Mouse (Mus musculus): ENCODE results near the gene Jund. TPM values are rescaled to one million over a fixed set of nuclear protein-coding genes. Genes with fewer than 3 reads are reported as not detected.

Jund gene
- polyA plus RNA-seq, 1 experiment from 2014 or later, result 19.6 TPM

DNA sequence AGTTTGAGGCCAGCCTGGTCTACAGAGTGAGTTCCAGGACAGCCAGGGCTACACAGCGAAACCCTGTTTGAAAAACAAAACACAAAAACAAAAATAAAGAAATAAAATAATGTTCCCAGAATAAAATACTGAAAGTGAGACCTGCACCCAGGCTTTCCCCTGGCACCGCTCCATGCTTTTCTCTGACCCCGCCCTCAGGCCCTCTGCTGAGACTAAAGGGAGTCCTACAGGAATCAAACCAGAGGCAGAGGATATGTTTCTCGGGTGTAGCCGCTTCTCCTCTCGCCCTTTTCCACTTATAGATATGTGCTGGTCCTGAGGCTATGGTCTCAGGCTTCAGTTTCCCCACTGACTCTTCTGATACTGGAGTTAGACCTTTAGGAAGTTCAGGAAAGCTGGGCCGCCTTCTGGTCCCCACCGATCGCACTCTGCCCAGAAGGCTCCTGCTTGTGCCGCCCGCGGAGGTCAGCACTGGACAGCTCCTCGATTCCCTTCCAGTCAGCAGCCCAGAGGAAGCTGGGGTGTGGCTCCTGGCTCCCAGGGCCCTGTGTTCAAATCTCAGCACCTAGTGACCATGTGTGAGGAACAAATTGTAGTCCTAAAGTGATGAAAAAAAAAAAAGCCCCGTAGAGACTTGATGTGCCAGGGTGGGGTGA lies 27.2 kb downstream of the Jund start:
- DNase-seq (peak; percentile 60), ATAC-seq (no peak)
- H3K27me3 ChIP-seq (ENCODE audit: insufficient read depth, low read length), result peaks cover 16% of the 10 kb centered on the region; the same call in 1 of the 2 replicates
- no peak overlapping the region for H3K9ac ChIP-seq (replicated peaks)
- 26% methylated on average over 14 of the region's 14 CpGs for WGBS (ENCODE audit: insufficient replicate concordance)
- no peaks in the 10 kb centered on the region for H3K36me3 ChIP-seq (replicated peaks; ENCODE audit: insufficient read depth, low read length)
- H3K27ac ChIP-seq (ENCODE audit: low read depth), result no peak overlapping the region
- peaks cover 11% of the 10 kb centered on the region for H3K4me1 ChIP-seq (ENCODE audit: insufficient read depth)
- H3K9me3 ChIP-seq (ENCODE audit: low read length), result no peaks in the 10 kb centered on the region
- no peak overlapping the region for H3K4me2 ChIP-seq (ENCODE audit: low read depth, low read length)
- no peak overlapping the region for H3K4me3 ChIP-seq (ENCODE audit: low read depth, low read length)
- TF ChIP-seq CTCF (IDR thresholded peaks at IDR 0.05; ENCODE audit: low read depth), result no peak
- TF ChIP-seq EP300 (IDR thresholded peaks at IDR 0.05; ENCODE audit: low read depth), result no peak

DNA sequence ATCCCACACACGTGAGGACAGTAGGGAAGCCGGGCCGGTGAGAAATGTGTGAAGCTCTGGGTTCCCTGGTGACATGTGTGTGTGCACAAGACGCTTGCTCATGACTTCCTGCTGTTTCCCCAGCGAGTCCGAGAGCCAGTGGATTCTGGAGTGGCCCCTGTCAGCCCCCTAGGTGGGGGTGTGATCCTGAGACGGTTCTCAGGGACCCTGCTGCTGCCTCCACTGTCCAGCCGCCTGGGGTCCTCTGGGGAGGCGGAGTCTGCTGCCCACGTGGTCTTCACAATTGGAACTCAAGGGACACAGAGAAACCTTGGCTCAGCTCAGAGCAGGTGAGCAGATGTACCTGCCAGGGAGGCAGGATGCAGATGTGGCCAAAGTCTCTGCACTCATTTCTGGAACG lies 28.0 kb downstream of the Jund start:
- ATAC-seq, result no peak
- Histone ChIP-seq H3K4me1 (ENCODE audit: insufficient read depth) (peaks cover 9% of the 10 kb centered on the region), H3K36me3 (replicated peaks; ENCODE audit: insufficient read depth, low read length) (no peaks in the 10 kb centered on the region), H3K4me2 (ENCODE audit: low read depth, low read length) (no peak overlapping the region), H3K27me3 (ENCODE audit: insufficient read depth, low read length) (peaks cover 16% of the 10 kb centered on the region; the same call in 1 of the 2 replicates), H3K27ac (ENCODE audit: low read depth) (no peak overlapping the region), H3K4me3 (ENCODE audit: low read depth, low read length) (no peak overlapping the region), H3K9me3 (ENCODE audit: low read length) (no peaks in the 10 kb centered on the region), H3K9ac (replicated peaks) (no peak overlapping the region)
- TF ChIP-seq CTCF (IDR thresholded peaks at IDR 0.05; ENCODE audit: low read depth) (no peak), EP300 (IDR thresholded peaks at IDR 0.05; ENCODE audit: low read depth) (no peak)
- WGBS (ENCODE audit: insufficient replicate concordance), result 45% methylated on average over 11 of the region's 11 CpGs
- no peak for DNase-seq

DNA sequence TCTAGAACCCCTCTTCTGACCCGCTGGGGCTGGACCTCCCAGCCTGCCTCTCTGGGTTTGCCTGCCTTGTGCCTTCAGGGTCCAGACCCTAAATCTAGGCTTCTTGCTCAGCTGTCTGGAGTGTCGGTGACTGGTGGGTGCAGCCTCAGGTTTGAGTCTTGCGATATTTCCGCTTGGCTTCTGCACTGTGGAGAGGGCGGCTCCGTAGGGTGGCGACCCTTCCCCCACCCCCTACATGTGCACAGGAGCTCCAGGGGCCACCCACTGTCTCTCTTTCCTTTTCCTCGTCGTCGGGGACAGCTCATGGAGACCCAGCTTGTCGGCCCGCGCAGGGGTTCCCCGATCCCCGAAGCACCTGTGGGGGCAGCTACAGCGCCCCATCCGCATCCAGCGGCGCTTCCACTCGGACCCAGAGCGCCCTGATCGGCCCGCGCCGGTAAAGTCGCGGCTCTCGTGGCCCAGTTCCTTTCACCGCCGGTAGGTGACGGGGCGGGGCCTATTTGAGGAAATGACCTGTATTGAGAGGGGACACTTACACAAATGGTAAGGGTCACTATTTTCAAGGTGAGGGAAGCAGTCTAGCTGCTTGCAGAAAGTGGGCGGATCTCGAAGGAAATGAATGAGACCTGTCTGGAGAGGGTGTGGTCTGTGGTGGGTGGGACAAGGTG lies 31.2 kb downstream of the Jund start:
- Histone ChIP-seq H3K9ac (replicated peaks) (0 out of 2 replicates have a peak overlapping the region, but pooled peaks have one; percentile 46), H3K4me1 (ENCODE audit: insufficient read depth) (peaks cover 7% of the 10 kb centered on the region), H3K36me3 (replicated peaks; ENCODE audit: insufficient read depth, low read length) (no peaks in the 10 kb centered on the region), H3K4me3 (ENCODE audit: low read depth, low read length) (peak overlapping the region; percentile 39), H3K27ac (ENCODE audit: low read depth) (no peak overlapping the region), H3K4me2 (ENCODE audit: low read depth, low read length) (peak overlapping the region; percentile 65), H3K27me3 (ENCODE audit: insufficient read depth, low read length) (peaks cover 16% of the 10 kb centered on the region; the same call in 1 of the 2 replicates), H3K9me3 (ENCODE audit: low read length) (no peaks in the 10 kb centered on the region)
- ATAC-seq (peak; percentile 43; the same call in 1 of the 2 replicates), DNase-seq (peak; percentile 64)
- 2% methylated on average over 34 of the region's 34 CpGs for WGBS (ENCODE audit: insufficient replicate concordance)
- TF ChIP-seq CTCF (IDR thresholded peaks at IDR 0.05; ENCODE audit: low read depth) (peak; percentile 59), EP300 (IDR thresholded peaks at IDR 0.05; ENCODE audit: low read depth) (no peak)

DNA sequence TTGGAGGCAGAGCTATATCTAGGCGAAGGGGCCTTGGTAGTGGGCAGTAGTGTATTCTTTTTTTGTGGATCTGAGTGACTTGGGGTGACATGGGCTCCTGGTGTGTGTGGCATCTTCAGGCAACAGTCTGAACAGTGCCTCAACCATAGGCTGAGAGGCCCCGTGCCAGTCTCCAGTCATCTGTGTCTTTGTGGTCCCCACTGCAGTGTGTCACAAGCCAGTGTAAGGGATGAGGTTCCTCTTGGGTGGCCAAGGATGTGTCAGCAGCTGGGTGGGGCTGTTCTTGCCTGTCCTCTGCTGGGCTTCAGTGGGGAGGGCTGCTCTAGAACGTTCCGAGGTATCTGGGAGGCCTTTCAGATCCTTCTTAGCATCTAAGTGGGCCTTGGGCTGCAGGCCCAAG lies 32.2 kb downstream of the Jund start:
- no peak overlapping the region for H3K9ac ChIP-seq (replicated peaks)
- peak overlapping the region; percentile 29; the same call in 1 of the 2 replicates for H3K27ac ChIP-seq (ENCODE audit: low read depth)
- no peak overlapping the region for H3K4me3 ChIP-seq (ENCODE audit: low read depth, low read length)
- DNase-seq (peak; percentile 51), ATAC-seq (peak; percentile 54; the same call in 1 of the 2 replicates)
- H3K4me1 ChIP-seq (ENCODE audit: insufficient read depth), result peaks cover 5% of the 10 kb centered on the region
- peaks cover 16% of the 10 kb centered on the region; the same call in 1 of the 2 replicates for H3K27me3 ChIP-seq (ENCODE audit: insufficient read depth, low read length)
- no peak overlapping the region for H3K4me2 ChIP-seq (ENCODE audit: low read depth, low read length)
- TF ChIP-seq CTCF (IDR thresholded peaks at IDR 0.05; ENCODE audit: low read depth) (peak; percentile 27; the same call in 1 of the 2 replicates), EP300 (IDR thresholded peaks at IDR 0.05; ENCODE audit: low read depth) (no peak)
- no peaks in the 10 kb centered on the region for H3K9me3 ChIP-seq (ENCODE audit: low read length)
- H3K36me3 ChIP-seq (replicated peaks; ENCODE audit: insufficient read depth, low read length), result no peaks in the 10 kb centered on the region
- WGBS (ENCODE audit: insufficient replicate concordance), result 53% methylated on average over 4 of the region's 4 CpGs

DNA sequence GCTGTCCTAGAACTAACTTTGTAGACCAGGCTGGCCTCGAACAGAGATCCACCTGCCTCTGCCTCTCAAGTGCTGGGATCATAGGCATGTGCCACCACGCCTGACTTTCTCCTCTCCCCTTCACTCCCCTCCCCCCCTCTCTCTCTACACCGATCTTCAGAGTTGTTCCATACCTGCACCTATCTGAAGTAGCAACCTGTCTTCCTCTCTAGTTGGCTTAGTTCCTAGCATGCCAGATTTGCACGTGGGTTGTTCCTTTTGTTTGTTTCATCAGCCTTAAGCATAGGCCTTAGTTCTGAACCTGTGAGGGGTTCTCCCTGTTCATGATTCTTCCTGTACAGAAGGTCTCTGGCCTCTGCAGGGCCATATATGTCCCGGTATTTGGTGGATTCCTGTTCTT lies 39.0 kb downstream of the Jund start:
- DNase-seq, result no peak
- Histone ChIP-seq H3K9me3 (ENCODE audit: low read length) (no peaks in the 10 kb centered on the region), H3K4me3 (ENCODE audit: low read depth, low read length) (no peak overlapping the region), H3K36me3 (replicated peaks; ENCODE audit: insufficient read depth, low read length) (no peaks in the 10 kb centered on the region), H3K27me3 (ENCODE audit: insufficient read depth, low read length) (peaks cover 10% of the 10 kb centered on the region), H3K9ac (replicated peaks) (no peak overlapping the region), H3K4me2 (ENCODE audit: low read depth, low read length) (no peak overlapping the region), H3K4me1 (ENCODE audit: insufficient read depth) (peaks cover 2% of the 10 kb centered on the region; the same call in 1 of the 2 replicates), H3K27ac (ENCODE audit: low read depth) (no peak overlapping the region)
- TF ChIP-seq EP300 (IDR thresholded peaks at IDR 0.05; ENCODE audit: low read depth), result no peak
- no peak for TF ChIP-seq CTCF (IDR thresholded peaks at IDR 0.05; ENCODE audit: low read depth)
- ATAC-seq, result no peak
- 59% methylated on average over 5 of the region's 5 CpGs for WGBS (ENCODE audit: insufficient replicate concordance)

DNA sequence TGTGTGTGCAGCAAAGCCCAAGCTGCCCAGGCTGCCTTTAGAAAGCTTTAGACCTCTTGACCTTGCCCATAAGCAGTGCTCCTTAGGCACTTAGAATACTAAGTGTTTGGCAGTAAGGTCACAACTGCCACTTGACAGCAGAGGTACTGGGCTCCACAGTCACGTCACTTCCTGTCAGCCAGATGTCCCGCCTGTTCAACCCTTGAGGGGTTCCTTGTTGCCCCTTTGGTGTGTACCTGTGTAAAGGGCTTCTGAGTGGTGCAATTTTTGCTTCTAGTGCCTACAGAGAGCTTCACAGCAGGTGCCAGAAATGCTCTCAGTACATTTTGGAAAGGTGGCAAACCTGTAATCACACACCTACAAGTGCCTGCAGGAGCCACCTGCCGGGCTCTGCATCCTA lies 39.5 kb downstream of the Jund start:
- DNase-seq (no peak), ATAC-seq (no peak)
- H3K4me2 ChIP-seq (ENCODE audit: low read depth, low read length), result no peak overlapping the region
- H3K27me3 ChIP-seq (ENCODE audit: insufficient read depth, low read length), result peaks cover 15% of the 10 kb centered on the region
- no peak overlapping the region for H3K4me3 ChIP-seq (ENCODE audit: low read depth, low read length)
- H3K4me1 ChIP-seq (ENCODE audit: insufficient read depth), result peaks cover 3% of the 10 kb centered on the region
- no peaks in the 10 kb centered on the region for H3K9me3 ChIP-seq (ENCODE audit: low read length)
- TF ChIP-seq CTCF (IDR thresholded peaks at IDR 0.05; ENCODE audit: low read depth) (no peak), EP300 (IDR thresholded peaks at IDR 0.05; ENCODE audit: low read depth) (no peak)
- no peak overlapping the region for H3K27ac ChIP-seq (ENCODE audit: low read depth)
- no peaks in the 10 kb centered on the region for H3K36me3 ChIP-seq (replicated peaks; ENCODE audit: insufficient read depth, low read length)
- 47% methylated on average over 3 of the region's 3 CpGs for WGBS (ENCODE audit: insufficient replicate concordance)
- no peak overlapping the region for H3K9ac ChIP-seq (replicated peaks)
